Mouse (Mus musculus) heart, adult 2 months (tissue): ENCODE results near the gene Rab6b.

Source experiments
- CTCF ChIP-seq: fragments of 200-600 bp; IDR thresholded peaks from 2 replicates; pipeline ENCODE4 v1.8.1; 2022; ENCODE audit warnings: antibody characterized with exemption, mild to moderate bottlenecking, moderate library complexity
- EP300 ChIP-seq: fragments of 200-500 bp; IDR thresholded peaks from 2 replicates; pipeline ENCODE4 v1.6.1; 2011; ENCODE audit warnings: low read depth, low read length, control low read depth; ENCODE audit not compliant: insufficient read depth
- POLR2A ChIP-seq: fragments of 200-500 bp; IDR thresholded peaks from 2 replicates; pipeline ENCODE4 v1.6.1; 2011; ENCODE audit warnings: mild to moderate bottlenecking, low read depth, low read length, control low read depth; ENCODE audit not compliant: insufficient read depth

GRCm38 (mm10) chr9:103207846-103208245 is 96.3 kb downstream of the Rab6b start:
- TF ChIP-seq POLR2A, result no peak
- TF ChIP-seq CTCF, result peak; percentile 100
- TF ChIP-seq EP300, result peak; percentile 77
